Mouse (Mus musculus): ENCODE results near the gene Ankmy2.

Gene Ankmy2

DNA sequence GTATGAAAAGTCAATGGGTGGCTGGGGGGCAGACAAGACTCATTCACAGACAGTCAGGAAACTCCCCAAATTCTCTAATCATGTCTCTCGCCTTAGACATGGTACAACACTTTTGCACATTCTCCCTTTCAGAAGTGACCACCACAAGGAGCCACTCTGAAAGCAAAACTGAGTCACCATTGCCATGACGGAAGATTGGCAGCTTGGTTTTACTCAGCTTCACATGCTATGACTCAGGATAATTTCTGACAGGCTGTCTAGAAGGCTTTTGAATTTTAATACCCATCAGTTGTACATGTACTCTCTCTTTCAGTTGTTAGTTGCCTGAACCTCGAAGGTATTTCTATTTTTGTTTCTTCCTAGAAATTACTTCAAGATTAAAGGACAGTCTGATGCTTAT lies 84.3 kb downstream of the Ankmy2 start:
- in situ Hi-C loops (cut with MboI, MseI): no loop called here
